Mouse (Mus musculus) activated CD4-positive, CD25-positive, alpha-beta regulatory T cell, adult 4 months (primary cell): Measurements from ENCODE around the gene Nsd1. TPM values are rescaled to one million over a fixed set of nuclear protein-coding genes. Genes with fewer than 3 reads are reported as not detected.
"Not testable (repeated sequence)": the region's sequence is repeated elsewhere in the genome, so short reads cannot be mapped to it uniquely, and the experiment has no call there.

ENCODE experiments used
- ATAC-seq: one replicate; pipeline ENCODE4 v1.8.0; 2017
- polyA plus RNA-seq, 2 experiments: library from polyadenylated mRNA; unstranded; fragments of 100-300 nt; shearing (Covaris generic); gene quantifications; one replicate each; pipeline ENCODE4 v1.2.1; 2017

The Nsd1 gene
- polyA plus RNA-seq, 2 experiments from 2014 or later: 53.0 to 53.8 TPM

- ATAC-seq: no peak
Measured at GRCm38 (mm10) chr13:55191535-55191934, 18.0 kb upstream of the Nsd1 start.

GRCm38 (mm10) chr13:55202758-55203157 is 6.8 kb upstream of the Nsd1 start:
- not testable (repeated sequence) for ATAC-seq

GRCm38 (mm10) chr13:55203740-55204139 is 5.8 kb upstream of the Nsd1 start:
- ATAC-seq: no peak

- no peak for ATAC-seq
Measured at GRCm38 (mm10) chr13:55204667-55205389, 4.8 kb upstream of the Nsd1 start.

- ATAC-seq: no peak
Measured at GRCm38 (mm10) chr13:55205448-55206205, 4.0 kb upstream of the Nsd1 start.

GRCm38 (mm10) chr13:55208837-55209648 is 539 bp upstream of the Nsd1 start:
- no peak for ATAC-seq

GRCm38 (mm10) chr13:55210193-55210970 is 800 bp downstream of the Nsd1 start:
- peak; percentile 62 for ATAC-seq

GRCm38 (mm10) chr13:55210971-55211220 is 1.3 kb downstream of the Nsd1 start:
- peak; percentile 49 for ATAC-seq

GRCm38 (mm10) chr13:55211221-55212010 is 1.8 kb downstream of the Nsd1 start:
- ATAC-seq: peak; percentile 60

GRCm38 (mm10) chr13:55212011-55212360 is 2.4 kb downstream of the Nsd1 start:
- no peak for ATAC-seq

GRCm38 (mm10) chr13:55212361-55213137 is 3.0 kb downstream of the Nsd1 start:
- no peak for ATAC-seq

GRCm38 (mm10) chr13:55213138-55213806 is 3.7 kb downstream of the Nsd1 start:
- no peak for ATAC-seq

- no peak for ATAC-seq
Measured at GRCm38 (mm10) chr13:55224364-55224763, 14.8 kb downstream of the Nsd1 start.

- no peak for ATAC-seq
Measured at GRCm38 (mm10) chr13:55230701-55231100, 21.1 kb downstream of the Nsd1 start.

- ATAC-seq: no peak
Measured at GRCm38 (mm10) chr13:55243205-55243604, 33.6 kb downstream of the Nsd1 start.

- ATAC-seq: no peak
Measured at GRCm38 (mm10) chr13:55247293-55248030, 37.9 kb downstream of the Nsd1 start.

- no peak for ATAC-seq
Measured at GRCm38 (mm10) chr13:55249246-55249645, 39.7 kb downstream of the Nsd1 start.

- ATAC-seq: no peak
Measured at GRCm38 (mm10) chr13:55252820-55253219, 43.2 kb downstream of the Nsd1 start.

- peak; percentile 88 for ATAC-seq
Measured at GRCm38 (mm10) chr13:55255052-55255652, 45.6 kb downstream of the Nsd1 start.
